Mouse (Mus musculus) forebrain, embryonic 12.5 days (tissue): ENCODE data around the gene Abracl. TPM values are rescaled to one million over a fixed set of nuclear protein-coding genes. Genes with fewer than 3 reads are reported as not detected.
A peak's percentile ranks its signal among the peaks of the same experiment; 100 is the strongest.

Experiments used
- ATAC-seq: fragments of 200-750 bp; cut with Nextera tagmentation; 2 replicates; pipeline ENCODE4 v1.8.0; 2017; ENCODE audit warnings: moderate TSS enrichment; ENCODE audit not compliant: low FRiP score
- H3K27ac ChIP-seq: fragments of 300-500 bp; sonication (generic); 2 replicates; pipeline ENCODE4 v1.5.1; 2016; ENCODE audit warnings: mild to moderate bottlenecking
- H3K27me3 ChIP-seq: fragments of 300-500 bp; sonication (generic); 2 replicates; pipeline ENCODE4 v1.6.1; 2016; ENCODE audit warnings: mild to moderate bottlenecking
- H3K36me3 ChIP-seq: fragments of 300-500 bp; sonication (generic); replicated peaks from 2 replicates; pipeline ENCODE4 v1.6.1; 2016; ENCODE audit warnings: mild to moderate bottlenecking
- H3K4me1 ChIP-seq: fragments of 300-500 bp; sonication (generic); 2 replicates; pipeline ENCODE4 v1.6.1; 2016
- H3K4me2 ChIP-seq: fragments of 300-500 bp; sonication (generic); 2 replicates; pipeline ENCODE4 v1.6.1; 2016; ENCODE audit warnings: mild to moderate bottlenecking, moderate library complexity
- H3K4me3 ChIP-seq: fragments of 300-500 bp; sonication (generic); replicated peaks from 2 replicates; pipeline ENCODE4 v1.5.1; 2016; ENCODE audit warnings: mild to moderate bottlenecking
- H3K9ac ChIP-seq: fragments of 300-500 bp; sonication (generic); 2 replicates; pipeline ENCODE4 v1.6.1; 2016; ENCODE audit warnings: mild to moderate bottlenecking
- H3K9me3 ChIP-seq: fragments of 300-500 bp; sonication (generic); 2 replicates; pipeline ENCODE4 v1.6.1; 2016
- WGBS: fragments of 180-500 bp; shearing (Covaris S2); methylation state at CpG from one replicate; pipeline ENCODE4 v1.1.7; 2016; 5-methylcytosine and 5-hydroxymethylcytosine counted together
- polyA plus RNA-seq: library from polyadenylated mRNA; unstranded; fragments of >200 nt; fragmentation: Nextera tagmentation; extraction: Ambion mirVana; gene quantifications from 2 replicates; pipeline ENCODE4 v1.2.1, GENCODE M21; 2016

Abracl gene
- 226 and 252 TPM in 2 replicates for polyA plus RNA-seq

- H3K36me3 ChIP-seq, result peaks cover 2% of the 10 kb centered on the region
- no peaks in the 10 kb centered on the region for H3K9me3 ChIP-seq
- H3K4me3 ChIP-seq, result peak within 1 kb of the TSS; percentile 72
- peak within 1 kb of the TSS; percentile 93 for H3K27ac ChIP-seq
- peak within 1 kb of the TSS; percentile 83 for H3K9ac ChIP-seq
- no peaks in the 10 kb centered on the region for H3K27me3 ChIP-seq
- H3K4me2 ChIP-seq, result peak within 1 kb of the TSS; percentile 66
- peaks cover 19% of the 10 kb centered on the region for H3K4me1 ChIP-seq
- WGBS, result under 1% methylated on average over 37 of the region's 37 CpGs
- ATAC-seq, result peak; percentile 92
Measured at GRCm38 (mm10) chr10:18022741-18023347, at the start of gene Abracl. TSS of gene Abracl (minus strand) at chr10:18023288.

GRCm38 (mm10) chr10:18072871-18073270 is 49.8 kb upstream of the Abracl start:
- ATAC-seq, result no peak
- Histone ChIP-seq H3K27ac (no peak overlapping the region), H3K4me2 (no peak overlapping the region), H3K9ac (no peak overlapping the region), H3K27me3 (no peaks in the 10 kb centered on the region), H3K4me1 (peaks cover 10% of the 10 kb centered on the region), H3K4me3 (no peak overlapping the region), H3K36me3 (0 out of 2 replicates have a peak, but pooled peaks cover 5% of the 10 kb centered on the region), H3K9me3 (no peaks in the 10 kb centered on the region)
- WGBS, result 83% methylated on average over 3 of the region's 3 CpGs

GRCm38 (mm10) chr10:18070616-18071015 is 47.5 kb upstream of the Abracl start:
- peaks cover 18% of the 10 kb centered on the region for H3K4me1 ChIP-seq
- H3K9me3 ChIP-seq, result no peaks in the 10 kb centered on the region
- H3K27me3 ChIP-seq, result no peaks in the 10 kb centered on the region
- no peak for ATAC-seq
- no peak overlapping the region for H3K4me3 ChIP-seq
- no peak overlapping the region for H3K27ac ChIP-seq
- no peaks in the 10 kb centered on the region for H3K36me3 ChIP-seq
- H3K4me2 ChIP-seq, result no peak overlapping the region
- 91% methylated on average over 2 of the region's 2 CpGs for WGBS
- H3K9ac ChIP-seq, result no peak overlapping the region

GRCm38 (mm10) chr10:18070144-18070543 is 47.1 kb upstream of the Abracl start:
- Histone ChIP-seq H3K27ac (no peak overlapping the region), H3K4me3 (no peak overlapping the region), H3K36me3 (no peaks in the 10 kb centered on the region), H3K9ac (no peak overlapping the region), H3K27me3 (no peaks in the 10 kb centered on the region), H3K9me3 (no peaks in the 10 kb centered on the region), H3K4me1 (peaks cover 18% of the 10 kb centered on the region), H3K4me2 (no peak overlapping the region)
- 82% methylated on average over 3 of the region's 3 CpGs for WGBS
- no peak for ATAC-seq

GRCm38 (mm10) chr10:18069576-18069975 is 46.5 kb upstream of the Abracl start:
- WGBS, result 78% methylated on average over 2 of the region's 2 CpGs
- no peaks in the 10 kb centered on the region for H3K9me3 ChIP-seq
- no peak overlapping the region for H3K4me2 ChIP-seq
- no peak for ATAC-seq
- H3K36me3 ChIP-seq, result no peaks in the 10 kb centered on the region
- H3K9ac ChIP-seq, result no peak overlapping the region
- H3K4me3 ChIP-seq, result no peak overlapping the region
- H3K27me3 ChIP-seq, result no peaks in the 10 kb centered on the region
- no peak overlapping the region for H3K27ac ChIP-seq
- H3K4me1 ChIP-seq, result peaks cover 18% of the 10 kb centered on the region

- Histone ChIP-seq H3K27ac (no peak overlapping the region), H3K4me1 (peaks cover 18% of the 10 kb centered on the region), H3K4me2 (no peak overlapping the region), H3K36me3 (no peaks in the 10 kb centered on the region), H3K4me3 (no peak overlapping the region), H3K9me3 (no peaks in the 10 kb centered on the region), H3K27me3 (no peaks in the 10 kb centered on the region), H3K9ac (no peak overlapping the region)
- WGBS, result 86% methylated on average over 2 of the region's 2 CpGs
- ATAC-seq, result no peak
Measured at GRCm38 (mm10) chr10:18068880-18069279, 45.8 kb upstream of the Abracl start.

- Histone ChIP-seq H3K9me3 (no peaks in the 10 kb centered on the region), H3K27me3 (no peaks in the 10 kb centered on the region), H3K9ac (no peak overlapping the region), H3K4me1 (peaks cover 18% of the 10 kb centered on the region), H3K4me2 (no peak overlapping the region), H3K36me3 (no peaks in the 10 kb centered on the region), H3K4me3 (no peak overlapping the region), H3K27ac (no peak overlapping the region)
- 0 out of 2 replicates have a peak, but pooled peaks have one; percentile 23 for ATAC-seq
- WGBS, result 73% methylated on average over 10 of the region's 10 CpGs
Measured at GRCm38 (mm10) chr10:18067761-18068446, 44.8 kb upstream of the Abracl start.

- Histone ChIP-seq H3K9ac (no peak overlapping the region), H3K4me1 (peaks cover 18% of the 10 kb centered on the region), H3K36me3 (no peaks in the 10 kb centered on the region), H3K9me3 (no peaks in the 10 kb centered on the region), H3K4me3 (no peak overlapping the region), H3K4me2 (no peak overlapping the region), H3K27ac (no peak overlapping the region), H3K27me3 (no peaks in the 10 kb centered on the region)
- 74% methylated on average over 10 of the region's 10 CpGs for WGBS
- no peak for ATAC-seq
Measured at GRCm38 (mm10) chr10:18066031-18066439, 42.9 kb upstream of the Abracl start.

GRCm38 (mm10) chr10:18064606-18065228 is 41.6 kb upstream of the Abracl start:
- no peak for ATAC-seq
- peaks cover 12% of the 10 kb centered on the region for H3K4me1 ChIP-seq

GRCm38 (mm10) chr10:18061533-18061932 is 38.4 kb upstream of the Abracl start:
- Histone ChIP-seq H3K9ac (no peak overlapping the region), H3K9me3 (no peaks in the 10 kb centered on the region), H3K27me3 (no peaks in the 10 kb centered on the region), H3K4me1 (peaks cover 20% of the 10 kb centered on the region), H3K36me3 (no peaks in the 10 kb centered on the region), H3K4me2 (no peak overlapping the region), H3K27ac (no peak overlapping the region), H3K4me3 (no peak overlapping the region)
- 91% methylated on average over 4 of the region's 4 CpGs for WGBS
- no peak for ATAC-seq

More at GRCm38 (mm10) chr10:18064606-18065228, 41.6 kb upstream of the Abracl start:
- H3K27ac ChIP-seq, result no peak overlapping the region
- 85% methylated on average over 7 of the region's 7 CpGs for WGBS
- no peak overlapping the region for H3K4me3 ChIP-seq
- H3K4me2 ChIP-seq, result no peak overlapping the region
- no peak overlapping the region for H3K9ac ChIP-seq
- H3K36me3 ChIP-seq, result no peaks in the 10 kb centered on the region
- H3K27me3 ChIP-seq, result no peaks in the 10 kb centered on the region
- H3K9me3 ChIP-seq, result no peaks in the 10 kb centered on the region

GRCm38 (mm10) chr10:18060778-18061177 is 37.7 kb upstream of the Abracl start:
- Histone ChIP-seq H3K27ac (no peak overlapping the region), H3K9ac (no peak overlapping the region), H3K4me2 (no peak overlapping the region), H3K4me3 (no peak overlapping the region), H3K9me3 (no peaks in the 10 kb centered on the region), H3K4me1 (peaks cover 16% of the 10 kb centered on the region), H3K27me3 (no peaks in the 10 kb centered on the region), H3K36me3 (no peaks in the 10 kb centered on the region)
- WGBS, result 91% methylated on average over 2 of the region's 2 CpGs
- ATAC-seq, result no peak

- Histone ChIP-seq H3K36me3 (no peaks in the 10 kb centered on the region), H3K4me2 (no peak overlapping the region), H3K27me3 (no peaks in the 10 kb centered on the region), H3K9ac (no peak overlapping the region), H3K4me3 (no peak overlapping the region), H3K4me1 (peaks cover 16% of the 10 kb centered on the region), H3K27ac (no peak overlapping the region), H3K9me3 (no peaks in the 10 kb centered on the region)
- no peak for ATAC-seq
- 90% methylated on average over 13 of the region's 13 CpGs for WGBS
Measured at GRCm38 (mm10) chr10:18059807-18060206, 36.7 kb upstream of the Abracl start.
